Mouse (Mus musculus): ENCODE results near the gene Cryge. TPM values are rescaled to one million over a fixed set of nuclear protein-coding genes. Genes with fewer than 3 reads are reported as not detected.
"Not testable (repeated sequence)": the region's sequence is repeated elsewhere in the genome, so short reads cannot be mapped to it uniquely, and the experiment has no call there.

Gene Cryge
- total RNA-seq (2014; rRNA removed) (not detected in 2 replicates), polyA plus RNA-seq (2012; rRNA removed) (not detected in 2 replicates)

- not testable (repeated sequence) for H3K9ac ChIP-seq (ENCODE audit: low read depth, low read length); H3K27me3 ChIP-seq (ENCODE audit: control insufficient read depth, insufficient read depth, low read length); H3K4me3 ChIP-seq (ENCODE audit: insufficient read depth, low read depth, low read length); H3K36me3 ChIP-seq (ENCODE audit: control insufficient read depth, insufficient read depth, low read length); H3K27ac ChIP-seq (replicated peaks; ENCODE audit: insufficient read depth, low read depth, low read length); H3K79me2 ChIP-seq (ENCODE audit: control insufficient read depth, insufficient read depth, low read length); DNase-seq (ENCODE audit: extremely low read depth, low read depth, low spot score); H3K4me1 ChIP-seq (ENCODE audit: control insufficient read depth, insufficient read depth, low read length)
- 83% methylated on average over 10 of the region's 12 CpGs for WGBS
Measured at GRCm38 (mm10) chr1:65050952-65051351, at the start of gene Cryge. TSS of gene Cryge (minus strand) at chr1:65051149.

GRCm38 (mm10) chr1:65096953-65097352 is 46.0 kb upstream of the Cryge start:
- Histone ChIP-seq H3K9ac (ENCODE audit: low read depth, low read length) (no peak overlapping the region), H3K79me2 (ENCODE audit: control insufficient read depth, insufficient read depth, low read length) (no peaks in the 10 kb centered on the region), H3K27me3 (ENCODE audit: control insufficient read depth, insufficient read depth, low read length) (no peaks in the 10 kb centered on the region), H3K27ac (replicated peaks; ENCODE audit: insufficient read depth, low read depth, low read length) (no peak overlapping the region), H3K4me3 (ENCODE audit: insufficient read depth, low read depth, low read length) (no peak overlapping the region), H3K36me3 (ENCODE audit: control insufficient read depth, insufficient read depth, low read length) (no peaks in the 10 kb centered on the region), H3K4me1 (ENCODE audit: control insufficient read depth, insufficient read depth, low read length) (no peaks in the 10 kb centered on the region)
- TF ChIP-seq CTCF (IDR thresholded peaks at IDR 0.05; ENCODE audit: low read depth, low read length) (no peak), POLR2A (IDR thresholded peaks at IDR 0.05; ENCODE audit: extremely low read depth, insufficient read depth, low read length) (no peak)
- no peak for DNase-seq (ENCODE audit: extremely low read depth, low read depth, low spot score)
- WGBS = 83% methylated on average over 3 of the region's 3 CpGs

GRCm38 (mm10) chr1:65091566-65091965 is 40.6 kb upstream of the Cryge start:
- Histone ChIP-seq H3K27me3 (ENCODE audit: control insufficient read depth, insufficient read depth, low read length) (no peaks in the 10 kb centered on the region), H3K79me2 (ENCODE audit: control insufficient read depth, insufficient read depth, low read length) (no peaks in the 10 kb centered on the region), H3K27ac (replicated peaks; ENCODE audit: insufficient read depth, low read depth, low read length) (no peak overlapping the region), H3K36me3 (ENCODE audit: control insufficient read depth, insufficient read depth, low read length) (no peaks in the 10 kb centered on the region), H3K4me1 (ENCODE audit: control insufficient read depth, insufficient read depth, low read length) (no peaks in the 10 kb centered on the region), H3K4me3 (ENCODE audit: insufficient read depth, low read depth, low read length) (no peak overlapping the region), H3K9ac (ENCODE audit: low read depth, low read length) (no peak overlapping the region)
- TF ChIP-seq POLR2A (IDR thresholded peaks at IDR 0.05; ENCODE audit: extremely low read depth, insufficient read depth, low read length) (no peak), CTCF (IDR thresholded peaks at IDR 0.05; ENCODE audit: low read depth, low read length) (no peak)
- WGBS = 95% methylated on average over 3 of the region's 3 CpGs
- DNase-seq (ENCODE audit: extremely low read depth, low read depth, low spot score) = no peak

- WGBS = 6% methylated on average over 2 of the region's 2 CpGs
- H3K4me1 ChIP-seq (ENCODE audit: control insufficient read depth, insufficient read depth, low read length) = no peaks in the 10 kb centered on the region
- no peak for TF ChIP-seq POLR2A (IDR thresholded peaks at IDR 0.05; ENCODE audit: extremely low read depth, insufficient read depth, low read length)
- no peak for TF ChIP-seq CTCF (IDR thresholded peaks at IDR 0.05; ENCODE audit: low read depth, low read length)
- H3K79me2 ChIP-seq (ENCODE audit: control insufficient read depth, insufficient read depth, low read length) = no peaks in the 10 kb centered on the region
- DNase-seq (ENCODE audit: extremely low read depth, low read depth, low spot score) = peak; percentile 87
- no peak overlapping the region for H3K9ac ChIP-seq (ENCODE audit: low read depth, low read length)
- H3K4me3 ChIP-seq (ENCODE audit: insufficient read depth, low read depth, low read length) = no peak overlapping the region
- no peak overlapping the region for H3K27ac ChIP-seq (replicated peaks; ENCODE audit: insufficient read depth, low read depth, low read length)
- no peaks in the 10 kb centered on the region for H3K36me3 ChIP-seq (ENCODE audit: control insufficient read depth, insufficient read depth, low read length)
- H3K27me3 ChIP-seq (ENCODE audit: control insufficient read depth, insufficient read depth, low read length) = no peaks in the 10 kb centered on the region
Measured at GRCm38 (mm10) chr1:65090370-65090769, 39.4 kb upstream of the Cryge start.

- Histone ChIP-seq H3K27ac (replicated peaks; ENCODE audit: insufficient read depth, low read depth, low read length) (no peak overlapping the region), H3K27me3 (ENCODE audit: control insufficient read depth, insufficient read depth, low read length) (no peaks in the 10 kb centered on the region), H3K4me1 (ENCODE audit: control insufficient read depth, insufficient read depth, low read length) (no peaks in the 10 kb centered on the region), H3K4me3 (ENCODE audit: insufficient read depth, low read depth, low read length) (no peak overlapping the region), H3K79me2 (ENCODE audit: control insufficient read depth, insufficient read depth, low read length) (no peaks in the 10 kb centered on the region), H3K36me3 (ENCODE audit: control insufficient read depth, insufficient read depth, low read length) (no peaks in the 10 kb centered on the region), H3K9ac (ENCODE audit: low read depth, low read length) (no peak overlapping the region)
- TF ChIP-seq POLR2A (IDR thresholded peaks at IDR 0.05; ENCODE audit: extremely low read depth, insufficient read depth, low read length) = no peak
- no peak for TF ChIP-seq CTCF (IDR thresholded peaks at IDR 0.05; ENCODE audit: low read depth, low read length)
- 85% methylated on average over 6 of the region's 6 CpGs for WGBS
- DNase-seq (ENCODE audit: extremely low read depth, low read depth, low spot score) = peak; percentile 21
Measured at GRCm38 (mm10) chr1:65088567-65089356, 37.8 kb upstream of the Cryge start.

- Histone ChIP-seq H3K27me3 (ENCODE audit: control insufficient read depth, insufficient read depth, low read length) (no peaks in the 10 kb centered on the region), H3K9ac (ENCODE audit: low read depth, low read length) (no peak within 1 kb of the TSS), H3K27ac (replicated peaks; ENCODE audit: insufficient read depth, low read depth, low read length) (no peak within 1 kb of the TSS), H3K79me2 (ENCODE audit: control insufficient read depth, insufficient read depth, low read length) (no peaks in the 10 kb centered on the region), H3K4me1 (ENCODE audit: control insufficient read depth, insufficient read depth, low read length) (no peaks in the 10 kb centered on the region), H3K4me3 (ENCODE audit: insufficient read depth, low read depth, low read length) (no peak within 1 kb of the TSS), H3K36me3 (ENCODE audit: control insufficient read depth, insufficient read depth, low read length) (no peaks in the 10 kb centered on the region)
- no peak for DNase-seq (ENCODE audit: extremely low read depth, low read depth, low spot score)
- 54% methylated on average over 7 of the region's 7 CpGs for WGBS
- no peak for TF ChIP-seq POLR2A (IDR thresholded peaks at IDR 0.05; ENCODE audit: extremely low read depth, insufficient read depth, low read length)
- TF ChIP-seq CTCF (IDR thresholded peaks at IDR 0.05; ENCODE audit: low read depth, low read length) = no peak
Measured at GRCm38 (mm10) chr1:65082188-65082587, 31.2 kb upstream of the Cryge start, which contains the start of gene Crygb. TSS of gene Crygb (minus strand) at chr1:65082288.

All from liver, adult 2 months (tissue).